8 mouse cellular contexts compared by ENCODE assay signal in genomic region chr4:154246115-154247040, GRCm38 (mm10). TPM values are rescaled to one million over a fixed set of nuclear protein-coding genes. Genes with fewer than 3 reads are reported as not detected.
DNase-seq lines count a peak whose midpoint lies in the region; ATAC-seq lines count a peak whose summit lies in the region.

No protein-coding gene starts in this region.

- DNase-seq in WW6 (ENCODE audit: low read depth, low spot score) = peak; percentile 61
- peak; percentile 67 for DNase-seq in cerebellum, adult 9-10 months
- DNase-seq in layer of hippocampus, postnatal 10 days (ENCODE audit: low spot score in 2 of 2) = peak; percentile 77 to 80
- DNase-seq in lung, postnatal 36 days = peak; percentile 93
- DNase-seq in right cerebral cortex, postnatal 14 days = peak; percentile 58
- DNase-seq in yolk sac, embryonic 10.5 days (ENCODE audit: low spot score) = peak; percentile 88

- ATAC-seq in frontal cortex, adult (ENCODE audit: low TSS enrichment) = peak; percentile 57; the same call in 1 of the 2 replicates
- ATAC-seq in hematopoietic stem cell, adult 5-6 weeks (replicated peaks in 1 of 2; ENCODE audit: insufficient read depth in 1 of 2, low FRiP score in 2 of 2, low TSS enrichment in 1 of 2, low read depth in 1 of 2, poor library complexity in 2 of 2, severe bottlenecking in 2 of 2) = peak; percentile 53 to 71

RNA-seq across cellular contexts. Expression of gene Arhgef16, which starts 55.1 kb away (rescaled TPM):
- total RNA-seq in hematopoietic stem cell, adult 5-6 weeks (2017) = 0.25 TPM in 1 of 2 replicates, not detected in the other
- total RNA-seq in layer of hippocampus, postnatal 10 days (2021) = under 1 TPM in 1 of 2 experiments, not detected in 1; 0.41 TPM

Comparison
In these comparisons a context has a peak if more than half of its experiments do, and no peak if none do; other contexts are left out.
1. Peak in every context shown above with its lines: DNase-seq and ATAC-seq.